Mouse (Mus musculus) limb, embryonic 12.5 days (tissue): Measurements from ENCODE around the gene Smg9. TPM values are rescaled to one million over a fixed set of nuclear protein-coding genes. Genes with fewer than 3 reads are reported as not detected.

Experiments
- ATAC-seq: fragments of 200-750 bp; cut with Nextera tagmentation; 2 replicates; pipeline ENCODE4 v1.8.0; 2017; ENCODE audit warnings: low read depth, moderate TSS enrichment; ENCODE audit not compliant: insufficient number of reproducible peaks, insufficient read depth, low FRiP score, low TSS enrichment
- H3K27ac ChIP-seq: fragments of 300-500 bp; sonication (generic); 2 replicates; pipeline ENCODE4 v1.5.1; 2016; ENCODE audit warnings: mild to moderate bottlenecking, moderate library complexity
- H3K27me3 ChIP-seq: fragments of 300-500 bp; sonication (generic); 2 replicates; pipeline ENCODE4 v1.6.1; 2016; ENCODE audit warnings: mild to moderate bottlenecking, moderate library complexity
- H3K36me3 ChIP-seq: fragments of 300-500 bp; sonication (generic); 2 replicates; pipeline ENCODE4 v1.6.1; 2016; ENCODE audit warnings: mild to moderate bottlenecking, moderate library complexity
- H3K4me1 ChIP-seq: fragments of 300-500 bp; sonication (generic); replicated peaks from 2 replicates; pipeline ENCODE4 v1.6.1; 2016
- H3K4me2 ChIP-seq: fragments of 300-500 bp; sonication (generic); 2 replicates; pipeline ENCODE4 v1.6.1; 2016; ENCODE audit warnings: mild to moderate bottlenecking, moderate library complexity
- H3K4me3 ChIP-seq: fragments of 300-500 bp; sonication (generic); replicated peaks from 2 replicates; pipeline ENCODE4 v1.5.1; 2016; ENCODE audit warnings: mild to moderate bottlenecking
- H3K9ac ChIP-seq: fragments of 300-500 bp; sonication (generic); replicated peaks from 2 replicates; pipeline ENCODE4 v1.6.1; 2016; ENCODE audit warnings: mild to moderate bottlenecking, moderate library complexity
- H3K9me3 ChIP-seq: fragments of 300-500 bp; sonication (generic); 2 replicates; pipeline ENCODE4 v1.6.1; 2016; ENCODE audit warnings: mild to moderate bottlenecking, moderate library complexity
- WGBS: fragments of 180-500 bp; shearing (Covaris S2); methylation state at CpG from one replicate; pipeline ENCODE4 v1.1.7; 2016; 5-methylcytosine and 5-hydroxymethylcytosine counted together
- polyA plus RNA-seq: library from polyadenylated mRNA; unstranded; fragments of >200 nt; fragmentation: Nextera tagmentation; extraction: Ambion mirVana; gene quantifications from 2 replicates; pipeline ENCODE4 v1.2.1, GENCODE M21; 2016

The Smg9 gene
- 22.7 and 25.4 TPM in 2 replicates for polyA plus RNA-seq

DNA sequence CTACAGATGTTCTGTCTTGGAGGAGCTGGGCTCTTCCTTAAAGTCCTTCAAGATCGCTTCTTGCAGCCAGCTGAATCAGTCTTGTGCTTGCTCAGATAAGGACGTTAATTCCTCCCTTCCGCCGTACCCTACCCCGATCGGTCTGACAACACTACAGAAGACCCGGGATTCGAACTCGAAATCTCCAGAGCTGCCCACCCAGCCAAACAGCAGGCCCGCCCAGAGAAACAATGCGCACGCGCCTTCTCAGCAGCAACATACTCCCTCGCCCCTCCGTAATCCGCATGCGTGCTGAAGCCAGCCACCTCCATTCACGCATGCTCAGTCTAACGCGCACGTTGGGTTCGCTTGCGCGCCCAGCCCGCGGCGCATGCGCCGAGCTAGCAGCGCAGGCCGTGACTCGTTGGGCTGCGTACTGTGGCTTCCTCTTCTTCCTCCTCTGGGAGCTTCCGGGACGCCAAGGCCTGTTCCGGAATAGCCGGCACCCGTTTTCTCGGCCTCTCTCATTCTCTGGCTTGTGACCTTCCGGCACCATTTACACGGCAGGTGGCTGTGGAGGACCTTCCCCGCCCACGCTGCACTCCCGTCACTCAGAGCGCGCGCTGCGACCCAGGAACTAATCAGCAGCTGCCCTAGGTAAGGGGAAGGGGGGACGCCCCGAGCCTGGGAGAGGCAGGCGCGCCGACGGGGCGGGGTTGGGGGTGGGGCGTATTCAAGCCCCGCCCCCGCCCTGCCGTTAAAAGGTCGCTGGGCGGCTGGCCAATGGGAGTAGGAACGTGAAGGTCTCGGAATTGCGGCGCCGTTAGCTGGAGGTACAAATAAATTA, at the start of gene Smg9:
TSS of gene Smg9 (plus strand) at position 364 of the 826 bp plus-strand sequence.
- H3K27me3 ChIP-seq, result no peaks in the 10 kb centered on the region
- H3K27ac ChIP-seq, result peak within 1 kb of the TSS; percentile 97
- H3K9ac ChIP-seq, result peak within 1 kb of the TSS; percentile 52; the same call in 1 of the 2 replicates
- H3K4me2 ChIP-seq, result peak within 1 kb of the TSS; percentile 60
- 0 out of 2 replicates have a peak, but pooled peaks cover 6% of the 10 kb centered on the region for H3K9me3 ChIP-seq
- ATAC-seq, result peak; percentile 91
- WGBS, result 2% methylated on average over 66 of the region's 66 CpGs
- H3K36me3 ChIP-seq, result peaks cover 23% of the 10 kb centered on the region
- peaks cover 14% of the 10 kb centered on the region for H3K4me1 ChIP-seq
- peak within 1 kb of the TSS; percentile 63 for H3K4me3 ChIP-seq

- ATAC-seq, result no peak
- Histone ChIP-seq H3K9me3 (peaks cover 7% of the 10 kb centered on the region; the same call in 1 of the 2 replicates), H3K27me3 (peaks cover 18% of the 10 kb centered on the region), H3K27ac (no peak overlapping the region), H3K9ac (no peak overlapping the region), H3K4me3 (no peak overlapping the region), H3K36me3 (no peaks in the 10 kb centered on the region), H3K4me2 (no peak overlapping the region), H3K4me1 (no peaks in the 10 kb centered on the region)
- WGBS, result 86% methylated on average over 6 of the region's 6 CpGs
Observed at GRCm38 (mm10) chr7:24355646-24356045, 43.8 kb upstream of the Smg9 start.

- H3K9ac ChIP-seq, result no peak overlapping the region
Observed at GRCm38 (mm10) chr7:24356081-24356480, 43.3 kb upstream of the Smg9 start.

DNA sequence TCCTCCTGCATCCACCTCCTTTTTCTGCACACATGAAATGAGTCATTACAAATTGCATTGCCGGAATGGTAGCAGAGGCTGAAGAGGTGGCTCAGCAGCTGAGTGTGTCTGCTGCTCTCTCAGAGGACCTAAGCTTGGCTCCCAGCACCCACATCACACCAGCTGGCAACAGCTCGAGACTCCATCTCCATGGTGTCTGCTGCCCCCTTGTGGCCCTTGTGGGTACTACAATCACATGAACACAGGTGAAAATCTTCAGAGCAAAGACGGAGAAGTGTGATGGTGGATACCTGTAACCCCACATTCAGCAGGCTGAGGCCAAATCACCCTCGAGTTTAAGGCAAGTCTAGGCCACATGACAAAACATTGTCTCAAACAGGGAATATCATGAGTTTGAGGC, 41.5 kb upstream of the Smg9 start:
- WGBS, result 46% methylated on average over 4 of the region's 4 CpGs
- no peak overlapping the region for H3K4me2 ChIP-seq

More at GRCm38 (mm10) chr7:24356081-24356480, 43.3 kb upstream of the Smg9 start:
- WGBS, result 82% methylated on average over 10 of the region's 10 CpGs
- Histone ChIP-seq H3K4me2 (no peak overlapping the region), H3K9me3 (peaks cover 7% of the 10 kb centered on the region; the same call in 1 of the 2 replicates), H3K36me3 (no peaks in the 10 kb centered on the region), H3K4me3 (no peak overlapping the region), H3K4me1 (no peaks in the 10 kb centered on the region), H3K27me3 (peaks cover 18% of the 10 kb centered on the region), H3K27ac (no peak overlapping the region)
- ATAC-seq, result no peak

GRCm38 (mm10) chr7:24359269-24359668, 40.1 kb upstream of the Smg9 start:
- Histone ChIP-seq H3K27ac (no peak overlapping the region), H3K4me1 (no peaks in the 10 kb centered on the region), H3K9ac (no peak overlapping the region), H3K27me3 (peaks cover 8% of the 10 kb centered on the region), H3K9me3 (peaks cover 7% of the 10 kb centered on the region; the same call in 1 of the 2 replicates), H3K36me3 (no peaks in the 10 kb centered on the region), H3K4me2 (no peak overlapping the region), H3K4me3 (no peak overlapping the region)
- no peak for ATAC-seq
- WGBS, result 23% methylated on average over 9 of the region's 9 CpGs

More for the DNA sequence above, 41.5 kb upstream of the Smg9 start:
- H3K27ac ChIP-seq, result no peak overlapping the region
- no peak overlapping the region for H3K9ac ChIP-seq
- peaks cover 11% of the 10 kb centered on the region for H3K27me3 ChIP-seq
- ATAC-seq, result no peak
- no peaks in the 10 kb centered on the region for H3K4me1 ChIP-seq
- peaks cover 7% of the 10 kb centered on the region; the same call in 1 of the 2 replicates for H3K9me3 ChIP-seq
- no peak overlapping the region for H3K4me3 ChIP-seq
- H3K36me3 ChIP-seq, result no peaks in the 10 kb centered on the region

DNA sequence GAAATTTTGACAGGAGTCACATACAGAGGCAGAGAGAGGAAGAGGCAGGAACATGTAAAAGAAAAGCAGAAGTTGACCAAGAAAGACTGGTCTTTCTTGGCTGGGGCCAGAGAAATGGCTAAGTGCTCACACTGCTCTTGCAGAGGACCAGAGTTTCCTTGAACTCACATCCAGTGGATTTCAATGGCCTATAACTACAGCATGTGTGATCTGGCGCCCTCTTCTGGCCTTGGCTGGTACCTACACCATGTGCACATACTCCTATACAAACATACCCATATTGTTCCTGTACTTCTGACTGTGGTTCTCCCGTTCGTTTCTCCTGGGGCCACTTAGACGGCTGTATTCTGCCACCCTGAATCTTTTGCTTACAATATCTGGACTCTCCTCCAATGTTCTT, 38.4 kb upstream of the Smg9 start:
- no peak for ATAC-seq
- no peaks in the 10 kb centered on the region for H3K4me1 ChIP-seq
- H3K4me3 ChIP-seq, result no peak overlapping the region
- H3K9me3 ChIP-seq, result peaks cover 7% of the 10 kb centered on the region; the same call in 1 of the 2 replicates
- peaks cover under 1% of the 10 kb centered on the region for H3K27me3 ChIP-seq
- H3K27ac ChIP-seq, result no peak overlapping the region
- WGBS, result 71% methylated on average over 4 of the region's 4 CpGs
- no peaks in the 10 kb centered on the region for H3K36me3 ChIP-seq
- no peak overlapping the region for H3K9ac ChIP-seq
- no peak overlapping the region for H3K4me2 ChIP-seq

- H3K4me2 ChIP-seq, result no peak overlapping the region
- no peaks in the 10 kb centered on the region for H3K9me3 ChIP-seq
- no peak for ATAC-seq
- H3K27ac ChIP-seq, result no peak overlapping the region
- no peaks in the 10 kb centered on the region; the same call in none of the 2 replicates for H3K27me3 ChIP-seq
- no peaks in the 10 kb centered on the region for H3K4me1 ChIP-seq
- no peak overlapping the region for H3K9ac ChIP-seq
- no peaks in the 10 kb centered on the region for H3K36me3 ChIP-seq
- WGBS, result 28% methylated on average over 6 of the region's 7 CpGs
- no peak overlapping the region for H3K4me3 ChIP-seq
Observed at GRCm38 (mm10) chr7:24363228-24363627, 36.2 kb upstream of the Smg9 start.

DNA sequence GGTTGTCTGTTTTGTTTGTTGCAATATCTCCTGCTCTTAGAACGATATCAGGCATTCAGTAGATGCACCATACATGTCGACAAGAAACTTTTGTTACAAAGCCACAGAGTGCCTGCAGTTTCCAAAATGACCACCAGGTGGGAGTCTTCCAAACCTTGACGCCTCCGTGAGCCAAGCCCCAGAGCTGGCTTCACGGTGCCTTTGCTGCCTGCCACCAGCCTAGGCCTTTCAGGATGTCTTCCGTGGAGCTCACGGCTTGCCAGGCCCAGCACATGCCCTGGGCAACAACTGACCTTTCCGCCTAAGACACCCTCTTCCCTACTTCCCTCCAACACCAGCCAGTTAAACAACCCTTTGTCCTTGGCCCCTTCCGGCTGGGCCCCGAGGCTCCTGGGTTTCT, 34.6 kb upstream of the Smg9 start:
- Histone ChIP-seq H3K27me3 (peaks cover under 1% of the 10 kb centered on the region), H3K4me3 (no peak overlapping the region), H3K9ac (no peak overlapping the region; the same call in 1 of the 2 replicates), H3K4me2 (no peak overlapping the region), H3K27ac (no peak overlapping the region), H3K36me3 (no peaks in the 10 kb centered on the region), H3K4me1 (peaks cover 5% of the 10 kb centered on the region), H3K9me3 (no peaks in the 10 kb centered on the region)
- 22% methylated on average over 10 of the region's 10 CpGs for WGBS
- ATAC-seq, result 0 out of 2 replicates have a peak, but pooled peaks have one; percentile 38

GRCm38 (mm10) chr7:24365258-24366014, 34.0 kb upstream of the Smg9 start:
- Histone ChIP-seq H3K9ac (no peak overlapping the region; the same call in 1 of the 2 replicates), H3K4me2 (no peak overlapping the region), H3K36me3 (no peaks in the 10 kb centered on the region), H3K4me1 (peaks cover 11% of the 10 kb centered on the region), H3K27ac (no peak overlapping the region), H3K9me3 (no peaks in the 10 kb centered on the region), H3K27me3 (peaks cover 6% of the 10 kb centered on the region), H3K4me3 (no peak overlapping the region)
- WGBS, result 87% methylated on average over 5 of the region's 5 CpGs
- ATAC-seq, result peak; percentile 54; the same call in 1 of the 2 replicates

GRCm38 (mm10) chr7:24366716-24367632, 32.4 kb upstream of the Smg9 start:
- Histone ChIP-seq H3K4me3 (no peak overlapping the region), H3K9me3 (no peaks in the 10 kb centered on the region), H3K9ac (no peak overlapping the region), H3K4me1 (peaks cover 12% of the 10 kb centered on the region), H3K27ac (no peak overlapping the region), H3K36me3 (no peaks in the 10 kb centered on the region), H3K27me3 (peaks cover 9% of the 10 kb centered on the region), H3K4me2 (no peak overlapping the region)
- WGBS, result 76% methylated on average over 15 of the region's 15 CpGs
- no peak for ATAC-seq
